Mouse (Mus musculus): ENCODE measurements at regions not wholly inside any gene's neighbourhood (a gene's known extent, or its start where the extent isn't known, plus 50 kb on each side); places are given as distances from the start of the nearest gene placed in this dataset.

DNA sequence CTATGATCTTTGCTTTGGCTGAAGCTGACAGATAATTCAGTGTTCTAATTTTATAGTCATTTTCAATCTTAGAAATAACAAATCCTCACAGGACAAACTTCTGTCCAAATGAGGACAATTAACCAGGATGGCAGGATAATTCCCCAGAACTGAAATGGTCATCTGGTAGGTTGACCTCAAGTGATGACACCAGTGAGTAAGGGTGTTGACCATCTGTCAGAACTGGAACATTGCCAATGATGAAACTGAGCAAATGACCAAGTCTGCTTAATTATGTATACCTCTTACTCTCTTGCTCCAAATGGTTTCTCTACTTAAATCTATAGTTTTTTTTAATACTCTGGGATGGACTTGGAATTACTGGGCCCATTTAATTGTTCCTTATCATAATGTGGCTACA is 1336.9 kb upstream of the Tenm3 start:
- DNase-seq (ENCODE audit: inconsistent age in 2 of 2, low spot score in 1 of 2), result no peak

DNA sequence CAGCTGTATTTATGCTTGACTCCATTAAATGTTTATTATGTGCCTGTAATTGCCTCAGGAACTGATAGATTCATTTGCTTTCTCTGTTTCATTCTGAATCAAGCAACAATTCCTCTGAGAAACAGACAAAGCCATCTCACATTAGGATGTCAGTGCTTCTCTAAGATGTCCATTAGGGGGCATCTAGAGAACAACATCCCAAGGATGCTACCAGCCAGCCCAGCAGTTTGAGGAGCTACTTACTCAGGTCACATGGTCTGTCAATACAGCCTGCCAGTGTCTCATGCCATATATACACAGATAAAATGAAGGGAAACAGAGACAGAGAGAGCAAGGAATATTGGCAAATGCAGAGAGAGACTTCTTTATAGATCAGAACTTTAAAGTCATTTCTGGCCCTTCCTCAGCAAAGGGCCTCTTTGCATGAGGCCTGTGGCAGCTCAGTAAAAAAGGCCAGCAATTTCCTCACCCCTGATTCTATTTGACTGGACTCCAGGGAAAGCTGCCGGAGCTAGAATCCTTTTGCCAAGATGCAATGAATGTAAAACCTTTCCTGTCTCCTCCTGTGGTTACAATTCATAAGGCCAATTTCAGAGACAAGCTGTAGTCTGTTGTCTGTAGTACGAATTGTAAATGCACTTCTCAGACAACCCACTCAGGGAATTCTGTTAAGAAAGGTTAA is 1321.2 kb upstream of the Tenm3 start:
- DNase-seq (ENCODE audit: inconsistent age in 2 of 2, low spot score in 1 of 2), result no peak

DNA sequence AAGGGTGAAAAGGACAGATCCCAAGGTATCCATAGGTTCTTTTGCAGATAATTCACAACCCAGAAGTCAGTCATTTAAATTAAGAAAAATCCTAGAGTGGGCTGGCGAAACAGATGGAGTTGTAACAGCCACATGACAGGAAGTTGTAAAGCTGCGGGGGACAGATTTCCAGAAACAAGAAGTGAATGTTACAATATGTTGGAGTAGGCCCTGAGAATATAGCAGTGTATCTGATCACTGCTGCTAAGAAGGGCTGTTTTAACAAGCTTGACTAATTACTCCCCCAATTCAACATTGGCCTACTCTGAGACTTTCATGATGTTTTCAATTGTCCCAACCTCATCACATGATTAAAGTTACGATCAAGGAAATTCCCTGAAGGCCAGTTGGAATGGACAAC is 1317.3 kb upstream of the Tenm3 start:
- DNase-seq (ENCODE audit: inconsistent age in 2 of 2, low spot score in 1 of 2), result no peak

DNA sequence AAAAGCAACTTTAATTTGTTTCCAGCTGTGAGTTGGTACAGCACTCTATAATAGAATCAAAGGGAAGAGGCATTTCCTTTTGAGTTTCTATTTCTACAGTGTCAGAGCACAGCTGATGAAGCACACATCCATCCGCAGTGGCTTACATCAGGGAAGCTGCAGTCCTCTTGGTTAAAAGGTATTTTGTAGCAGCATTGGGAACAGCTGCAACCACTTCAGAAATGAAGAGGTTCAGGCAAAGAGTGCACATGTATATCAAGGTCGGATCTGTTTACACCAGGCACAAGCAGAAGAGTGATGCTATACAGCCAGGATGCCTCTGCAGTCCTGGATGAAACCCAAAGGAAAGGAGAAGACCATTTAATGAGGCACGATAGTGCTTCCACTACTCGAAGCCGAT is 1316.6 kb upstream of the Tenm3 start:
- DNase-seq (ENCODE audit: inconsistent age in 2 of 2, low spot score in 1 of 2), result no peak

DNA sequence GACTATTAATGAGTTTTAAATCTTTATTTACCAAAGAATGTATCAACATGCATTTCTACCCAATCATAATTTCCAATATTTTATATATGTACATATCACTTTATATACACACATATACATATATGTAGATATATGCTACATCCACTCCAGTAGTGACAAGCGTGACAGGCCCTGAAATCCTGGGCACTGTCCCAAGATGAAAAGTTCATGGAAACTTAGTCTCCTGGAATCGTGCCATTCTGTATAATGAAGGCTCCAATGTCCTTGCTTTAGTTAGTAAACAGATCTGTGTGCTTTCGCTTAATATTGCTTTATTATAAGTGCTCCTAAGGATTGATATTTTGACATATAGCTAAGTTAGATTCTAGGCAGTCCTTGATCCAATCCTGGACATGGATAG is 1296.1 kb upstream of the Tenm3 start:
- peak; percentile 15 to 85 for DNase-seq (ENCODE audit: inconsistent age in 2 of 2, low spot score in 1 of 2)

DNA sequence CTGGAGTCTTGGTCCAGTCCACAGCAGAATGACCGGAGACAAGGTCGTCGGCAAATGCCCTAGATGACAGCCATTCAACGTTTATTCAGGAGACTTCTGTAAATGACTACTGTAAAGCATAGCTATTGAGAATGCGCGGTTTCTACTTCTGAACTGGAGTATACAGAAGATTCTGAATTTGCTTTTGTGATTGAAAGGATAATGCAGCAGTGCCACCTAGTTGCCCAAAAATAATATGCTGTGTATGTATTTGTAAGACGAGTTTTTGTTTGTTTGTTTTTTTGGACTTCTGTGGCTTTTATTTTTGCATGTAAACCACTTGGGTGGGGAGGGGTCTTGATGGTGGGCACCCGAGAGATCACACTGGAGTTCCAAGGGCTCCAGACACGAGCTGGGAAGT is 1276.3 kb upstream of the Tenm3 start:
- no peak for DNase-seq (ENCODE audit: inconsistent age in 2 of 2, low spot score in 1 of 2)

DNA sequence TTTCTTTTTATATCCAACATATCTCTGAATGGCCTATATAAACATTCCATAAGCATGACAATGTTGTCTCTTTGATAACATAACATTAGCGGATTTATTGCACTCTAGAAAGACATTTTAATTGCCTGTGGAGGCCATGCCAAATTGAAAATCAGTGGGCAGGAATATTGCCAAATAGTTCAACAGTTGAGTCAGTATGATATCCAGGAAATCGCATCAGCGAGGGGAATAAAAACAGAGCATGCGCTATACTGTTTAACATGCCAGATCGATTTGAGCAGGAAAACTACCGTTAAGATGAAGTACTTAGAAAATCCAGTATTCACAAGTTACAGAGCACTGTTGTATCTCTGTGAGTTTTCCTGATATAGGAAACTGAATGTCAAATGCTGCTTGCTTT is 1238.6 kb upstream of the Tenm3 start:
- no peak for DNase-seq (ENCODE audit: inconsistent age in 2 of 2, low spot score in 1 of 2)

DNA sequence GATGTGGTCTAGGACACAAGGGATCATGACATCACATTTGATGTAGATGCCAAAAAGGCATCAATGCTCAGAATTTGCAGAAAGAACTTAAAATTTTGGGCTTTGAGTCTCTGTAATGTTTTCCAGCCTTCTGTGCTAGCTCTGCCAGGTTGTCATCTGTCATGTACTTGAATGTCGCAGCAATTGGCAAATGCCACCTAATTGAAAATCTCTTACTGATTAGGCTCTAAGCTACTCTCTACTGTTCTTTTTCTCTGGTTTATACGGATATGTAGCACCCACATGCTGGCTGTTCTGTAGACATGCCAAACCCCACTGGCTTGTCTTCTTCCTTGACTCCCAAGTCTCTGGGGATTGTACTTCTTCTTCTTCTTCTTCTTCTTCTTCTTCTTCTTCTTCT is 1193.3 kb upstream of the Tenm3 start:
- no peak for DNase-seq (ENCODE audit: inconsistent age in 2 of 2, low spot score in 1 of 2)

DNA sequence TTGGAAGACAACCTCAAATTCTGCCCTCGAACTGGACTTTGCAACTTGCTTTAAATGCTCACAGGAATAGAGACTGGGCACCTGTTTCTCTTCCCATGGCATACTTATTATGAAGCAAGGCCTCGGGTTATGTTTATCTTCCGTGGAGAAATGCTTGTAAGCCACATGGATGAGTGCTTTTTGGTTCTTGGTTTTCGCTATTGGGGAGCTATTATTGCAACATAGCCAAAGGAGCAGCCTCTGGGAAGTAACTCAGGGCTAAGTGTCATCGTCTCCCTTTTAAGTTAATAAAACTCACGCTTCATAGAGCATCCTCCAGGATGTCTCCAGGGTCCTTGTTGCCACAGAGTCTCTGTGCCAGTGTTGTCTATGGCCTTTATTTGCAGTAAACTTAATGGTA is 1183.8 kb upstream of the Tenm3 start:
- DNase-seq (ENCODE audit: inconsistent age in 2 of 2, low spot score in 1 of 2), result no peak

DNA sequence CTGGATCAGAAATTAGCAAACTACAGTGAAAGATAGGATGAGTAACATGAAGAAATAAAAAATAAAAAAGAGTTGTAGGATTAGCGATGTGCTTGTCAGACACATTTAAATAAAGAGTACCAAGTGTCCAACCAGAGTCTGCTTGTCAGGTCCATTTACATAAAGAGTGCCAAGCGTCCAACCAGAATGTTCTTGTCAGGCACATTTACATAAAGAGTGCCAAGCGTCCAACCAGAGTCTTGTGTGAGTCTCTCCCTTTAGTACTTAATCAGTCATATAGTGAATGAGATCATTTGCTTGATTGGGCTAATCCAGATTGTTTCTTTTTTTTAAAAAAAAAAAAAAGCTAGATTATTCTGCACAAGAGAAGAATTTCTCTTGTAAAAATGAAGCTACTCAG is 1163.8 kb upstream of the Tenm3 start:
- no peak for DNase-seq (ENCODE audit: inconsistent age in 2 of 2, low spot score in 1 of 2)

DNA sequence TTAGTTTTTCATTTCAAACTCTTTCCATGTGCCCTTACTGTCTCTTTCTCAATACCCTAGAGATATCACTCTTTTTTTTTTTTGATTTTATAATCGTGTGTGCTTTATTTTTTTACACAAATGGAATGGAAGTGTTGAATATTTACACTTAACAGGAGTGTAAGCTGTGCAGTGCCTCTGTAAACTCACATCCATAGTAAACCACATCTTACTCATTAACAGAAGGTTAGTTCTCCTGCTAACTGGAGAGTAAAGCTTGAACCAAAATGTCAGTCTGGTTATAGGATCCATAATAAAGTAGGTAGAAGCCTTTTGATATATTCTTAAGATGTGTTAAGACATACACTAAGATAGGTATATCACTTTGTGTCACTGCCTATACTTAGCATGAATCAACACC is 1160.5 kb upstream of the Tenm3 start:
- DNase-seq (ENCODE audit: inconsistent age in 2 of 2, low spot score in 1 of 2), result no peak

DNA sequence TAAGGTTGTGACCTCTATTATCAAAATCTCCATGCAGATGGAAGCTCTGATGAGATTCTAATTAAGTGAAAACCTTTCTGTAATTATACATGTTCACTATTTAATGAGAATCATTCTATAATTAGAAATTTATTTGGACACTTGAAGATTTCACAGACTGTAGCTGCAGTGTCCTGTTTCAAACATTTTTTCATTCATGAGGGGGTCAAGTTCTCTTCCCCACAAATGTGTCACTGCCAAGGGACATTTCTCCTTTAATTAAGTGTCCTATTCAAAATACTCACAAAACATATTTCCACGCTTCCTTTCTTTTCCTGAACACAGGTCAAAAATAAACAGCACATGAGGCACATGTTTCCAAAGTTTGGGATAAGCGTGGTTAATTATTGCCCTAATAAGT is 1159.9 kb upstream of the Tenm3 start:
- DNase-seq (ENCODE audit: inconsistent age in 2 of 2, low spot score in 1 of 2), result no peak

DNA sequence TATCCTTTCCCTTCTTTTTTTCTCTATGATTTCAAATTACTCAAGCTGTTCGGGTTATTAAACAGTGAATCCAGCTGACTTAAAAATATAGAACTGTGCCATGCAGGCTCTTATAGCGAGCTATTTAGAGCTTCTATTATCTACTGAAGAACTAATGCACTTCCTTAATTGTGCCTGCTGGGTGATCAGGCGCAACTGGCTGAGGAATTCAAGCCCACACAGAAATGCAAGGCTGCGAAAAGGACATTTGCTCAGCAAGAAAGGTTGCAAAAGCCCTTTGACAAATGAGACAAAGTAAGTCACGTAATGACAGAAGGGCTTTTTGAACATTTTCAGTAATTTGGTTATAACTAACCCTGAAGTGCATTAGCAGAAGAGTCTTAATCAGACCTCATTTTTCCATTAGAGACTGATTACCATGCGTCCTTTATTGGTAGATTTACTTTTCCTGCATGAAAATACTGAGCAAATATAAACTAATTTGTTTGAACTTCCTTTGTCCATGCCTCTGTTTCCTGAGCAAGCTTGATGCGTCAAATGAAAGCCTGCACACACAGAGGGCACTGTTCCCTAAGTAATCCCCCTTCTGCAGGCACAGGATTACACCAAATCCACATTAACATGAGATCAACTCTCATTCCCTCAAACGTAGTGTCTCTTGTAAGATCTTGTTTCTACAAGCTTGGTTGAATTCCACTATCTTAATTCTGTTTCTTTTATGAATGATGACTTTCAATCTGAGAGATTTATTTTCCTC is 1154.7 kb upstream of the Tenm3 start:
- DNase-seq (ENCODE audit: inconsistent age in 2 of 2, low spot score in 1 of 2), result no peak
